Mouse (Mus musculus) megakaryocyte-erythroid progenitor cell, adult 5-6 weeks (primary cell): Measurements from ENCODE around the gene Mamdc2. TPM values are rescaled to one million over a fixed set of nuclear protein-coding genes. Genes with fewer than 3 reads are reported as not detected.
"Not testable (repeated sequence)": the region's sequence is repeated elsewhere in the genome, so short reads cannot be mapped to it uniquely, and the experiment has no call there.

Experiments
- ATAC-seq: replicated peaks from 2 replicates; pipeline ENCODE4 v1.8.0; 2016; ENCODE audit warnings: mild to moderate bottlenecking, inconsistent platforms; ENCODE audit not compliant: severe bottlenecking, poor library complexity, low FRiP score, low TSS enrichment
- total RNA-seq, 2 experiments: library from RNA; stranded (forward) in 1 of 2; stranded (reverse) in 1 of 2; fragments of 200-1000, 215-1000 nt in 1 of 2; fragments of >200 nt in 1 of 2; fragmentation: Nextera tagmentation in 1 of 2; gene quantifications; 2 replicates each; pipeline ENCODE4 v1.2.3; 2014 to 2017

The Mamdc2 gene
- total RNA-seq (2014; fragmentation: Nextera tagmentation) (not detected in 2 replicates), total RNA-seq (2017) (0.53 TPM in 1 of 2 replicates, not detected in the other)

- peak; percentile 35; the same call in 1 of the 2 replicates for ATAC-seq
These were observed at the start of gene Mamdc2 for GRCm38 (mm10) chr19:23447988-23448497. Mamdc2 (minus strand) TSS chr19:23448442.

- ATAC-seq = no peak
These were observed 49.8 kb upstream of the Mamdc2 start for GRCm38 (mm10) chr19:23498011-23498410.

GRCm38 (mm10) chr19:23497171-23497917 lies 49.1 kb upstream of the Mamdc2 start:
- ATAC-seq = no peak

GRCm38 (mm10) chr19:23496536-23496935 lies 48.3 kb upstream of the Mamdc2 start:
- peak; percentile 41; the same call in 1 of the 2 replicates for ATAC-seq

GRCm38 (mm10) chr19:23492663-23493062 lies 44.4 kb upstream of the Mamdc2 start:
- ATAC-seq = no peak

- not testable (repeated sequence) for ATAC-seq
These were observed 42.5 kb upstream of the Mamdc2 start for GRCm38 (mm10) chr19:23490703-23491102.

- ATAC-seq = peak; percentile 44; the same call in 1 of the 2 replicates
These were observed 41.5 kb upstream of the Mamdc2 start for GRCm38 (mm10) chr19:23489780-23490179.

GRCm38 (mm10) chr19:23487421-23487820 lies 39.2 kb upstream of the Mamdc2 start:
- no peak for ATAC-seq

- ATAC-seq = no peak
These were observed 38.5 kb upstream of the Mamdc2 start for GRCm38 (mm10) chr19:23486631-23487270.

GRCm38 (mm10) chr19:23485940-23486600 lies 37.8 kb upstream of the Mamdc2 start:
- no peak for ATAC-seq

GRCm38 (mm10) chr19:23482571-23482970 lies 34.3 kb upstream of the Mamdc2 start:
- ATAC-seq = not testable (repeated sequence)

GRCm38 (mm10) chr19:23479597-23479967 lies 31.3 kb upstream of the Mamdc2 start:
- ATAC-seq = no peak

- no peak for ATAC-seq
These were observed 30.8 kb upstream of the Mamdc2 start for GRCm38 (mm10) chr19:23478895-23479596.

GRCm38 (mm10) chr19:23477826-23478225 lies 29.6 kb upstream of the Mamdc2 start:
- no peak for ATAC-seq

- no peak for ATAC-seq
These were observed 19.6 kb upstream of the Mamdc2 start for GRCm38 (mm10) chr19:23467866-23468265.

- ATAC-seq = no peak
These were observed 18.8 kb upstream of the Mamdc2 start for GRCm38 (mm10) chr19:23467011-23467410.

GRCm38 (mm10) chr19:23457492-23457891 lies 9.2 kb upstream of the Mamdc2 start:
- no peak for ATAC-seq

- no peak for ATAC-seq
These were observed 3.1 kb upstream of the Mamdc2 start for GRCm38 (mm10) chr19:23451361-23451760.

- ATAC-seq = peak; percentile 53; the same call in 1 of the 2 replicates
These were observed 838 bp downstream of the Mamdc2 start for GRCm38 (mm10) chr19:23447221-23447987.
